Mouse (Mus musculus) heart, embryonic 12.5 days (tissue): ENCODE results near the gene Ints3. TPM values are rescaled to one million over a fixed set of nuclear protein-coding genes. Genes with fewer than 3 reads are reported as not detected.

Experiments
- ATAC-seq: fragments of 200-750 bp; cut with Nextera tagmentation; 2 replicates; pipeline ENCODE4 v1.8.0; 2017; ENCODE audit warnings: moderate TSS enrichment, moderate library complexity; ENCODE audit not compliant: insufficient number of reproducible peaks, low FRiP score
- H3K27ac ChIP-seq: fragments of 300-500 bp; sonication (generic); 2 replicates; pipeline ENCODE4 v1.5.1; 2016; ENCODE audit warnings: mild to moderate bottlenecking, moderate library complexity; ENCODE audit not compliant: poor library complexity, severe bottlenecking
- H3K27me3 ChIP-seq: fragments of 300-500 bp; sonication (generic); replicated peaks from 2 replicates; pipeline ENCODE4 v1.6.1; 2016; ENCODE audit warnings: mild to moderate bottlenecking, moderate library complexity
- H3K36me3 ChIP-seq: fragments of 300-500 bp; sonication (generic); 2 replicates; pipeline ENCODE4 v1.6.1; 2016; ENCODE audit warnings: mild to moderate bottlenecking, moderate library complexity
- H3K4me1 ChIP-seq: fragments of 300-500 bp; sonication (generic); replicated peaks from 2 replicates; pipeline ENCODE4 v1.6.1; 2016; ENCODE audit warnings: mild to moderate bottlenecking
- H3K4me2 ChIP-seq: fragments of 300-500 bp; sonication (generic); 2 replicates; pipeline ENCODE4 v1.6.1; 2016; ENCODE audit warnings: mild to moderate bottlenecking, moderate library complexity
- H3K4me3 ChIP-seq: fragments of 300-500 bp; sonication (generic); 2 replicates; pipeline ENCODE4 v1.5.1; 2016; ENCODE audit warnings: mild to moderate bottlenecking
- H3K9ac ChIP-seq: fragments of 300-500 bp; sonication (generic); 2 replicates; pipeline ENCODE4 v1.6.1; 2016; ENCODE audit warnings: mild to moderate bottlenecking, moderate library complexity
- H3K9me3 ChIP-seq: fragments of 300-500 bp; sonication (generic); replicated peaks from 2 replicates; pipeline ENCODE4 v1.6.1; 2016; ENCODE audit warnings: mild to moderate bottlenecking, moderate library complexity
- WGBS: fragments of 180-500 bp; shearing (Covaris S2); methylation state at CpG from one replicate; pipeline ENCODE4 v1.1.7; 2016; 5-methylcytosine and 5-hydroxymethylcytosine counted together
- polyA plus RNA-seq: library from polyadenylated mRNA; unstranded; fragments of >200 nt; fragmentation: Nextera tagmentation; extraction: Ambion mirVana; gene quantifications from 2 replicates; pipeline ENCODE4 v1.2.1, GENCODE M21; 2016

Gene Ints3
- polyA plus RNA-seq, 1 experiment from 2014 or later = 32.2 TPM

GRCm38 (mm10) chr3:90423549-90423948, 9.9 kb downstream of the Ints3 start:
- peaks cover 14% of the 10 kb centered on the region for H3K4me1 ChIP-seq
- H3K27ac ChIP-seq = no peak overlapping the region
- H3K9me3 ChIP-seq = no peaks in the 10 kb centered on the region
- H3K4me3 ChIP-seq = no peak overlapping the region
- no peak overlapping the region for H3K4me2 ChIP-seq
- no peaks in the 10 kb centered on the region for H3K27me3 ChIP-seq
- no peak overlapping the region for H3K9ac ChIP-seq
- no peak for ATAC-seq
- peaks cover 45% of the 10 kb centered on the region for H3K36me3 ChIP-seq

GRCm38 (mm10) chr3:90420696-90421095, 12.7 kb downstream of the Ints3 start:
- Histone ChIP-seq H3K36me3 (peaks cover 71% of the 10 kb centered on the region), H3K27ac (no peak overlapping the region), H3K9me3 (no peaks in the 10 kb centered on the region), H3K4me1 (0 out of 2 replicates have a peak, but pooled peaks cover 3% of the 10 kb centered on the region), H3K4me2 (no peak overlapping the region), H3K9ac (no peak overlapping the region), H3K27me3 (no peaks in the 10 kb centered on the region), H3K4me3 (no peak overlapping the region)
- no peak for ATAC-seq
- 89% methylated on average over 6 of the region's 6 CpGs for WGBS

- WGBS = 52% methylated on average over 3 of the region's 3 CpGs
- no peak for ATAC-seq
Measured at GRCm38 (mm10) chr3:90413011-90413396, 20.4 kb downstream of the Ints3 start.

GRCm38 (mm10) chr3:90412312-90413010, 21.0 kb downstream of the Ints3 start:
- Histone ChIP-seq H3K36me3 (peaks cover 91% of the 10 kb centered on the region), H3K9me3 (no peaks in the 10 kb centered on the region), H3K27ac (no peak overlapping the region), H3K4me3 (no peak overlapping the region), H3K9ac (no peak overlapping the region), H3K4me2 (no peak overlapping the region), H3K27me3 (no peaks in the 10 kb centered on the region), H3K4me1 (0 out of 2 replicates have a peak, but pooled peaks cover 6% of the 10 kb centered on the region)
- ATAC-seq = peak; percentile 71; the same call in 1 of the 2 replicates
- WGBS = 38% methylated on average over 5 of the region's 5 CpGs

More at GRCm38 (mm10) chr3:90413011-90413396, 20.4 kb downstream of the Ints3 start:
- no peak overlapping the region for H3K4me3 ChIP-seq
- 0 out of 2 replicates have a peak, but pooled peaks cover 6% of the 10 kb centered on the region for H3K4me1 ChIP-seq
- H3K4me2 ChIP-seq = no peak overlapping the region
- H3K27me3 ChIP-seq = no peaks in the 10 kb centered on the region
- H3K27ac ChIP-seq = no peak overlapping the region
- H3K9me3 ChIP-seq = no peaks in the 10 kb centered on the region
- H3K9ac ChIP-seq = no peak overlapping the region
- H3K36me3 ChIP-seq = peaks cover 93% of the 10 kb centered on the region

- Histone ChIP-seq H3K9me3 (no peaks in the 10 kb centered on the region), H3K4me1 (0 out of 2 replicates have a peak, but pooled peaks cover 6% of the 10 kb centered on the region), H3K27me3 (no peaks in the 10 kb centered on the region), H3K36me3 (peaks cover 90% of the 10 kb centered on the region), H3K9ac (no peak overlapping the region), H3K4me3 (no peak overlapping the region), H3K4me2 (no peak overlapping the region), H3K27ac (no peak overlapping the region)
- WGBS = 92% methylated on average over 3 of the region's 3 CpGs
- ATAC-seq = no peak
Measured at GRCm38 (mm10) chr3:90408721-90409120, 24.7 kb downstream of the Ints3 start.

- ATAC-seq = no peak
- no peaks in the 10 kb centered on the region for H3K4me1 ChIP-seq
- no peak overlapping the region for H3K4me2 ChIP-seq
- no peak overlapping the region for H3K27ac ChIP-seq
- no peak overlapping the region for H3K9ac ChIP-seq
- H3K27me3 ChIP-seq = no peaks in the 10 kb centered on the region
- peaks cover 93% of the 10 kb centered on the region for H3K36me3 ChIP-seq
- H3K9me3 ChIP-seq = no peaks in the 10 kb centered on the region
- H3K4me3 ChIP-seq = no peak overlapping the region
- WGBS = 90% methylated on average over 5 of the region's 5 CpGs
Measured at GRCm38 (mm10) chr3:90406414-90406813, 27.0 kb downstream of the Ints3 start.

GRCm38 (mm10) chr3:90404609-90405008, 28.8 kb downstream of the Ints3 start:
- 61% methylated on average over 4 of the region's 4 CpGs for WGBS
- no peaks in the 10 kb centered on the region for H3K9me3 ChIP-seq
- H3K4me1 ChIP-seq = no peaks in the 10 kb centered on the region
- H3K4me2 ChIP-seq = no peak overlapping the region
- no peak overlapping the region for H3K4me3 ChIP-seq
- H3K36me3 ChIP-seq = peaks cover 95% of the 10 kb centered on the region
- ATAC-seq = no peak
- H3K9ac ChIP-seq = no peak overlapping the region
- no peaks in the 10 kb centered on the region for H3K27me3 ChIP-seq
- no peak overlapping the region for H3K27ac ChIP-seq

GRCm38 (mm10) chr3:90404121-90404520, 29.3 kb downstream of the Ints3 start:
- no peak overlapping the region for H3K27ac ChIP-seq
- H3K9ac ChIP-seq = no peak overlapping the region
- H3K36me3 ChIP-seq = peaks cover 95% of the 10 kb centered on the region
- no peaks in the 10 kb centered on the region for H3K9me3 ChIP-seq
- no peak overlapping the region for H3K4me3 ChIP-seq
- no peak for ATAC-seq
- no peaks in the 10 kb centered on the region for H3K4me1 ChIP-seq
- no peak overlapping the region for H3K4me2 ChIP-seq
- WGBS = 78% methylated on average over 3 of the region's 3 CpGs
- H3K27me3 ChIP-seq = no peaks in the 10 kb centered on the region

GRCm38 (mm10) chr3:90400993-90401392, 32.4 kb downstream of the Ints3 start:
- WGBS = 62% methylated on average over 4 of the region's 4 CpGs
- H3K9me3 ChIP-seq = no peaks in the 10 kb centered on the region
- no peak overlapping the region for H3K9ac ChIP-seq
- H3K4me1 ChIP-seq = no peaks in the 10 kb centered on the region
- H3K4me3 ChIP-seq = no peak overlapping the region
- peaks cover 93% of the 10 kb centered on the region for H3K36me3 ChIP-seq
- no peak for ATAC-seq
- H3K27ac ChIP-seq = no peak overlapping the region
- H3K4me2 ChIP-seq = no peak overlapping the region
- no peaks in the 10 kb centered on the region for H3K27me3 ChIP-seq

- no peak for ATAC-seq
- Histone ChIP-seq H3K27me3 (no peaks in the 10 kb centered on the region), H3K27ac (no peak overlapping the region), H3K4me1 (no peaks in the 10 kb centered on the region; the same call in 1 of the 2 replicates), H3K4me3 (no peak overlapping the region), H3K36me3 (peaks cover 96% of the 10 kb centered on the region), H3K4me2 (no peak overlapping the region), H3K9ac (no peak overlapping the region), H3K9me3 (no peaks in the 10 kb centered on the region)
- 72% methylated on average over 3 of the region's 3 CpGs for WGBS
Measured at GRCm38 (mm10) chr3:90395629-90396028, 37.8 kb downstream of the Ints3 start.

GRCm38 (mm10) chr3:90392661-90393060, 40.8 kb downstream of the Ints3 start:
- H3K4me1 ChIP-seq = peaks cover 25% of the 10 kb centered on the region
- H3K27ac ChIP-seq = no peak overlapping the region
- no peak for ATAC-seq
- H3K4me2 ChIP-seq = no peak overlapping the region
- peaks cover 69% of the 10 kb centered on the region for H3K36me3 ChIP-seq
- no peaks in the 10 kb centered on the region for H3K27me3 ChIP-seq
- H3K9ac ChIP-seq = no peak overlapping the region
- no peak overlapping the region for H3K4me3 ChIP-seq
- WGBS = 84% methylated on average over 3 of the region's 3 CpGs
- H3K9me3 ChIP-seq = no peaks in the 10 kb centered on the region

GRCm38 (mm10) chr3:90391941-90392340, 41.5 kb downstream of the Ints3 start:
- H3K27ac ChIP-seq = no peak overlapping the region
- H3K4me3 ChIP-seq = no peak overlapping the region
- H3K9me3 ChIP-seq = no peaks in the 10 kb centered on the region
- H3K36me3 ChIP-seq = peaks cover 67% of the 10 kb centered on the region
- H3K4me1 ChIP-seq = peaks cover 32% of the 10 kb centered on the region
- WGBS = 79% methylated on average over 8 of the region's 8 CpGs
- ATAC-seq = no peak
- H3K27me3 ChIP-seq = no peaks in the 10 kb centered on the region
- no peak overlapping the region for H3K4me2 ChIP-seq
- H3K9ac ChIP-seq = no peak overlapping the region
